Mouse (Mus musculus) forebrain, embryonic 10.5 days (tissue): ENCODE measurements around the gene C1ql2. TPM values are rescaled to one million over a fixed set of nuclear protein-coding genes. Genes with fewer than 3 reads are reported as not detected.

ENCODE experiments used
- DNase-seq: peaks from one replicate; pipeline ENCODE4 v3.0.0-alpha.2; 2017; ENCODE audit warnings: low spot score; ENCODE audit errors: extremely low spot score
- H3K27ac ChIP-seq: fragments of 300-500 bp; sonication (generic); 2 replicates; pipeline ENCODE4 v1.5.1; 2016; ENCODE audit warnings: mild to moderate bottlenecking
- H3K27me3 ChIP-seq: fragments of 300-500 bp; sonication (generic); 2 replicates; pipeline ENCODE4 v1.6.1; 2016; ENCODE audit warnings: mild to moderate bottlenecking; ENCODE audit not compliant: poor library complexity, severe bottlenecking
- H3K36me3 ChIP-seq: fragments of 300-500 bp; sonication (generic); replicated peaks from 2 replicates; pipeline ENCODE4 v1.6.1; 2016; ENCODE audit warnings: mild to moderate bottlenecking, moderate library complexity
- H3K4me1 ChIP-seq: fragments of 300-500 bp; sonication (generic); 2 replicates; pipeline ENCODE4 v1.6.1; 2016
- H3K4me3 ChIP-seq: fragments of 300-500 bp; sonication (generic); 2 replicates; pipeline ENCODE4 v1.5.1; 2016; ENCODE audit warnings: mild to moderate bottlenecking, moderate library complexity
- H3K9me3 ChIP-seq: fragments of 300-500 bp; sonication (generic); 2 replicates; pipeline ENCODE4 v1.6.1; 2016; ENCODE audit warnings: mild to moderate bottlenecking, moderate library complexity
- WGBS: fragments of 180-500 bp; shearing (Covaris S2); methylation state at CpG from one replicate; pipeline ENCODE4 v1.1.7; 2016; 5-methylcytosine and 5-hydroxymethylcytosine counted together
- polyA plus RNA-seq: library from polyadenylated mRNA; unstranded; fragments of >200 nt; fragmentation: Nextera tagmentation; extraction: Ambion mirVana; gene quantifications from 2 replicates; pipeline ENCODE4 v1.2.1, GENCODE M21; 2016

Gene C1ql2
- 0.09 TPM in 1 of 2 replicates, not detected in the other for polyA plus RNA-seq

- no peaks in the 10 kb centered on the region for H3K9me3 ChIP-seq
- WGBS = under 1% methylated on average over 72 of the region's 73 CpGs
- H3K27ac ChIP-seq = no peak within 1 kb of the TSS
- H3K4me3 ChIP-seq = peak within 1 kb of the TSS; percentile 49
- H3K27me3 ChIP-seq = peaks cover 99% of the 10 kb centered on the region
- H3K4me1 ChIP-seq = peaks cover 39% of the 10 kb centered on the region
- peak; percentile 43 for DNase-seq
- no peaks in the 10 kb centered on the region for H3K36me3 ChIP-seq
Observed at GRCm38 (mm10) chr1:120340419-120341171, at the start of gene C1ql2. TSS of gene C1ql2 (plus strand) at chr1:120340582.

GRCm38 (mm10) chr1:120291709-120292108 is 48.7 kb upstream of the C1ql2 start:
- H3K4me1 ChIP-seq = peaks cover 12% of the 10 kb centered on the region
- no peak overlapping the region for H3K4me3 ChIP-seq
- no peak for DNase-seq
- 87% methylated on average over 3 of the region's 3 CpGs for WGBS
- no peaks in the 10 kb centered on the region for H3K27me3 ChIP-seq
- peaks cover 13% of the 10 kb centered on the region for H3K9me3 ChIP-seq
- no peaks in the 10 kb centered on the region for H3K36me3 ChIP-seq
- H3K27ac ChIP-seq = no peak overlapping the region

GRCm38 (mm10) chr1:120293803-120294202 is 46.6 kb upstream of the C1ql2 start:
- peaks cover 13% of the 10 kb centered on the region for H3K9me3 ChIP-seq
- no peak for DNase-seq
- no peaks in the 10 kb centered on the region for H3K27me3 ChIP-seq
- no peaks in the 10 kb centered on the region for H3K4me1 ChIP-seq
- H3K36me3 ChIP-seq = no peaks in the 10 kb centered on the region
- no peak overlapping the region for H3K27ac ChIP-seq
- no peak overlapping the region for H3K4me3 ChIP-seq
- 79% methylated on average over 1 of the region's 1 CpGs for WGBS

GRCm38 (mm10) chr1:120296936-120297335 is 43.4 kb upstream of the C1ql2 start:
- DNase-seq = no peak
- H3K4me1 ChIP-seq = no peaks in the 10 kb centered on the region
- no peaks in the 10 kb centered on the region for H3K36me3 ChIP-seq
- WGBS = 85% methylated on average over 2 of the region's 2 CpGs
- no peaks in the 10 kb centered on the region for H3K27me3 ChIP-seq
- peaks cover 12% of the 10 kb centered on the region for H3K9me3 ChIP-seq
- no peak overlapping the region for H3K4me3 ChIP-seq
- no peak overlapping the region for H3K27ac ChIP-seq

- Histone ChIP-seq H3K9me3 (no peaks in the 10 kb centered on the region), H3K4me3 (no peak overlapping the region), H3K27me3 (no peaks in the 10 kb centered on the region), H3K36me3 (no peaks in the 10 kb centered on the region), H3K4me1 (no peaks in the 10 kb centered on the region), H3K27ac (no peak overlapping the region)
- DNase-seq = no peak
- WGBS = 77% methylated on average over 2 of the region's 2 CpGs
Observed at GRCm38 (mm10) chr1:120305801-120306200, 34.6 kb upstream of the C1ql2 start.

GRCm38 (mm10) chr1:120321270-120322021 is 18.9 kb upstream of the C1ql2 start:
- 89% methylated on average over 16 of the region's 16 CpGs for WGBS
- Histone ChIP-seq H3K4me3 (no peak overlapping the region), H3K36me3 (no peaks in the 10 kb centered on the region), H3K27ac (no peak overlapping the region), H3K4me1 (0 out of 2 replicates have a peak, but pooled peaks cover 2% of the 10 kb centered on the region), H3K27me3 (no peaks in the 10 kb centered on the region), H3K9me3 (no peaks in the 10 kb centered on the region)
- DNase-seq = no peak

- WGBS = 93% methylated on average over 5 of the region's 5 CpGs
- DNase-seq = no peak
- H3K27me3 ChIP-seq = no peaks in the 10 kb centered on the region
- H3K27ac ChIP-seq = no peak overlapping the region
- H3K36me3 ChIP-seq = no peaks in the 10 kb centered on the region
- 0 out of 2 replicates have a peak, but pooled peaks cover 2% of the 10 kb centered on the region for H3K4me1 ChIP-seq
- no peak overlapping the region for H3K4me3 ChIP-seq
- H3K9me3 ChIP-seq = no peaks in the 10 kb centered on the region
Observed at GRCm38 (mm10) chr1:120323131-120323561, 17.2 kb upstream of the C1ql2 start.

GRCm38 (mm10) chr1:120327714-120328113 is 12.7 kb upstream of the C1ql2 start:
- no peaks in the 10 kb centered on the region for H3K9me3 ChIP-seq
- H3K36me3 ChIP-seq = no peaks in the 10 kb centered on the region
- WGBS = 16% methylated on average over 6 of the region's 6 CpGs
- peaks cover 4% of the 10 kb centered on the region; the same call in 1 of the 2 replicates for H3K4me1 ChIP-seq
- DNase-seq = peak; percentile 66
- no peak overlapping the region for H3K4me3 ChIP-seq
- no peak overlapping the region for H3K27ac ChIP-seq
- H3K27me3 ChIP-seq = no peaks in the 10 kb centered on the region

- H3K27ac ChIP-seq = no peak overlapping the region
- no peaks in the 10 kb centered on the region for H3K27me3 ChIP-seq
- H3K36me3 ChIP-seq = no peaks in the 10 kb centered on the region
- WGBS = 70% methylated on average over 1 of the region's 1 CpGs
- peaks cover 7% of the 10 kb centered on the region; the same call in 1 of the 2 replicates for H3K4me1 ChIP-seq
- no peak overlapping the region for H3K4me3 ChIP-seq
- no peak for DNase-seq
- H3K9me3 ChIP-seq = no peaks in the 10 kb centered on the region
Observed at GRCm38 (mm10) chr1:120328212-120328611, 12.2 kb upstream of the C1ql2 start.

- Histone ChIP-seq H3K27me3 (peaks cover 12% of the 10 kb centered on the region), H3K4me1 (peaks cover 9% of the 10 kb centered on the region; the same call in 1 of the 2 replicates), H3K4me3 (no peak overlapping the region), H3K27ac (no peak overlapping the region), H3K36me3 (no peaks in the 10 kb centered on the region), H3K9me3 (no peaks in the 10 kb centered on the region)
- 44% methylated on average over 6 of the region's 6 CpGs for WGBS
- DNase-seq = peak; percentile 37
Observed at GRCm38 (mm10) chr1:120331841-120332240, 8.5 kb upstream of the C1ql2 start.

- Histone ChIP-seq H3K4me1 (peaks cover 33% of the 10 kb centered on the region), H3K27me3 (peaks cover 73% of the 10 kb centered on the region), H3K36me3 (no peaks in the 10 kb centered on the region), H3K9me3 (no peaks in the 10 kb centered on the region), H3K4me3 (no peak overlapping the region), H3K27ac (no peak overlapping the region)
- DNase-seq = no peak
- 27% methylated on average over 7 of the region's 7 CpGs for WGBS
Observed at GRCm38 (mm10) chr1:120337970-120338369, 2.4 kb upstream of the C1ql2 start.

GRCm38 (mm10) chr1:120341172-120341675 is 842 bp downstream of the C1ql2 start:
- Histone ChIP-seq H3K36me3 (no peaks in the 10 kb centered on the region), H3K27ac (no peak overlapping the region), H3K27me3 (peaks cover 99% of the 10 kb centered on the region), H3K9me3 (no peaks in the 10 kb centered on the region), H3K4me1 (peaks cover 39% of the 10 kb centered on the region), H3K4me3 (peak overlapping the region; percentile 49)
- WGBS = under 1% methylated on average over 41 of the region's 41 CpGs
- peak; percentile 26 for DNase-seq
